Mouse (Mus musculus): ENCODE measurements around the gene Slc28a1.
A peak's percentile ranks its signal among the peaks of the same experiment; 100 is the strongest.

Slc28a1 gene

GRCm38 (mm10) chr7:81214153-81214907 is 99.7 kb downstream of the Slc28a1 start:
- no peak for DNase-seq

- peak; percentile 52 for DNase-seq
Measured at GRCm38 (mm10) chr7:81215950-81216349, 101.4 kb downstream of the Slc28a1 start.

GRCm38 (mm10) chr7:81219321-81219720 is 104.7 kb downstream of the Slc28a1 start:
- peak; percentile 50 for DNase-seq

All from kidney, adult 11 months (tissue).